ENCODE assay signal across 8 mouse cellular contexts in the genomic region with DNA sequence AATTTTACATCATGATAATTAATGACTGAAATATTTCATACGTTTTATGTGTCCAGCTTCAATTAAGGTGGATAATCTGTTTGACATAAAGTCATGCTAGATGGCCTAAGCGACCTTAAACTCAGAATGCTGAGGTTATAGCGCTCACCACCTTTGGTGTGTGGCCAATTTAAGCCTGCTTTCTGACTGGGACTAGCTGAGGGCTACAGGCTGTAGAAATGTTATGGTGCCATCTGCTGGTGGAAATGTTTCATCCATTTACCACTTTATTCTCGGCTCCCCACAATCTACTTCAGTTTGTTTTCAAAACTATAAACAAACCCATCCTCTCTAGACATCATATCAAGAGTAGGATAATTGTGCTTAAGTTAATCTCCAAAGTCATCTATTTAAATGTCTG. TPM values are rescaled to one million over a fixed set of nuclear protein-coding genes. Genes with fewer than 3 reads are reported as not detected.
DNase-seq lines count a peak whose midpoint lies in the region; ATAC-seq and TF ChIP-seq lines count a peak whose summit lies in the region.

No protein-coding gene starts in this region.

- no peaks in the 10 kb centered on the region for H3K4me1 ChIP-seq in heart, adult 2 months (ENCODE audit: control insufficient read depth, insufficient read depth, low read length)
- no peaks in the 10 kb centered on the region for H3K4me1 ChIP-seq in heart, embryonic 12.5 days (replicated peaks)
- no peaks in the 10 kb centered on the region for H3K4me1 ChIP-seq in embryonic facial prominence, embryonic 11.5 days (ENCODE audit: control insufficient read depth, insufficient read depth, low read length)

- intact Hi-C loops in heart, adult 2 months (cut with DNase I) = loop anchor here (1.0 to 10.0 kb wide), 3 partner anchors 369 to 1082 kb away; no protein-coding TSS in a partner anchor

- no peaks in the 10 kb centered on the region for H3K79me2 ChIP-seq in heart, adult 2 months (replicated peaks; ENCODE audit: control insufficient read depth, insufficient read depth, low read length)

- H3K36me3 ChIP-seq in heart, adult 2 months (ENCODE audit: control insufficient read depth, insufficient read depth, low read length) = no peaks in the 10 kb centered on the region
- no peaks in the 10 kb centered on the region for H3K36me3 ChIP-seq in heart, embryonic 12.5 days
- H3K36me3 ChIP-seq in embryonic facial prominence, embryonic 11.5 days (replicated peaks; ENCODE audit: control insufficient read depth, insufficient read depth, low read depth, low read length) = no peaks in the 10 kb centered on the region

- H3K27ac ChIP-seq in heart, adult 2 months = no peak overlapping the region
- H3K27ac ChIP-seq in heart, embryonic 12.5 days (ENCODE audit: poor library complexity, severe bottlenecking) = no peak overlapping the region
- H3K27ac ChIP-seq in embryonic facial prominence, embryonic 11.5 days (replicated peaks; ENCODE audit: low read depth, low read length) = no peak overlapping the region

- no peak overlapping the region for H3K4me3 ChIP-seq in heart, adult 2 months
- no peak overlapping the region for H3K4me3 ChIP-seq in heart, embryonic 12.5 days
- no peak overlapping the region for H3K4me3 ChIP-seq in embryonic facial prominence, embryonic 11.5 days (ENCODE audit: low read depth, low read length)

- TF ChIP-seq CTCF in heart, adult 2 months (IDR thresholded peaks at IDR 0.05) = peak; percentile 86

- no peak for DNase-seq in heart, adult 2 months
- DNase-seq in 416B (ENCODE audit: low read depth) (peak; percentile 59), NIH3T3 (ENCODE audit: low read depth) (peak; percentile 79)
- DNase-seq in embryonic facial prominence, embryonic 11.5 days (ENCODE audit: low spot score) = peak; percentile 82
- peak; percentile 5 to 35 for DNase-seq in layer of hippocampus, adult 8-10 months (ENCODE audit: low spot score in 2 of 2)
- peak; percentile 69 for DNase-seq in mesoderm, embryonic 11.5 days (ENCODE audit: low read depth, low spot score)
- DNase-seq in spleen, postnatal 4 days (ENCODE audit: low spot score in 2 of 2) = no peak

- no peak overlapping the region for H3K4me2 ChIP-seq in heart, embryonic 12.5 days
- H3K4me2 ChIP-seq in embryonic facial prominence, embryonic 11.5 days (ENCODE audit: low read depth, low read length) = no peak overlapping the region

- H3K27me3 ChIP-seq in heart, adult 2 months (ENCODE audit: control insufficient read depth, insufficient read depth, low read length) = no peaks in the 10 kb centered on the region
- H3K27me3 ChIP-seq in heart, embryonic 12.5 days (replicated peaks) = no peaks in the 10 kb centered on the region; the same call in 1 of the 2 replicates
- H3K27me3 ChIP-seq in embryonic facial prominence, embryonic 11.5 days (ENCODE audit: control insufficient read depth, insufficient read depth, low read length) = no peaks in the 10 kb centered on the region

- 7% methylated on average over 4 of the region's 4 CpGs for WGBS in heart, adult 2 months
- 5% methylated on average over 4 of the region's 4 CpGs for WGBS in heart, embryonic 12.5 days
- WGBS in embryonic facial prominence, embryonic 11.5 days = 5% methylated on average over 4 of the region's 4 CpGs

- ATAC-seq in heart, embryonic 12.5 days (ENCODE audit: insufficient number of reproducible peaks, low FRiP score) = no peak
- ATAC-seq in embryonic facial prominence, embryonic 11.5 days (replicated peaks; ENCODE audit: insufficient number of reproducible peaks, low FRiP score, low TSS enrichment, low read depth) = no peak

- H3K9me3 ChIP-seq in heart, embryonic 12.5 days (replicated peaks) = no peaks in the 10 kb centered on the region
- no peaks in the 10 kb centered on the region for H3K9me3 ChIP-seq in embryonic facial prominence, embryonic 11.5 days (replicated peaks; ENCODE audit: control insufficient read depth, low read length)

- TF ChIP-seq EP300 in heart, adult 2 months (IDR thresholded peaks at IDR 0.05; ENCODE audit: insufficient read depth, low read depth, low read length) = no peak

- TF ChIP-seq POLR2A in heart, adult 2 months (IDR thresholded peaks at IDR 0.05; ENCODE audit: insufficient read depth, low read depth, low read length) = no peak

- no peak overlapping the region for H3K9ac ChIP-seq in heart, adult 2 months (ENCODE audit: low read depth, low read length)
- no peak overlapping the region for H3K9ac ChIP-seq in heart, embryonic 12.5 days
- no peak overlapping the region for H3K9ac ChIP-seq in embryonic facial prominence, embryonic 11.5 days (replicated peaks; ENCODE audit: low read length)

RNA-seq across cellular contexts. Expression of a gene that starts 8.2 kb away (rescaled TPM):
- total RNA-seq in heart, adult 2 months (2021) = under 1 TPM in 1 of 2 experiments, not detected in 1; 0.25 TPM
- polyA plus RNA-seq in heart, adult 2 months (2012; rRNA removed) = 0.03 and 0.14 TPM in 2 replicates
- 0.30 and 0.51 TPM in 2 replicates for polyA plus RNA-seq in heart, embryonic 12.5 days (2016; fragmentation: Nextera tagmentation; extraction: Ambion mirVana)
- polyA plus RNA-seq in embryonic facial prominence, embryonic 11.5 days (2014; fragmentation: Nextera tagmentation; extraction: Ambion mirVana) = 6.6 and 7.8 TPM in 2 replicates
- under 1 TPM; 0.18 to 0.41 (median 0.24) TPM for total RNA-seq in layer of hippocampus, adult 8-10 months (2022)

RNA-seq across cellular contexts. Expression of a gene that starts 43.9 kb away (rescaled TPM):
- under 1 TPM; 0.05 TPM for total RNA-seq in heart, adult 2 months (2021)
- 0.03 and 0.04 TPM in 2 replicates for polyA plus RNA-seq in heart, adult 2 months (2012; rRNA removed)
- polyA plus RNA-seq in heart, embryonic 12.5 days (2016; fragmentation: Nextera tagmentation; extraction: Ambion mirVana) = 0.06 and 0.12 TPM in 2 replicates
- 0.48 and 0.54 TPM in 2 replicates for polyA plus RNA-seq in embryonic facial prominence, embryonic 11.5 days (2014; fragmentation: Nextera tagmentation; extraction: Ambion mirVana)
- 100 to 1,000 TPM in 3 of 4 experiments, 10 to 100 TPM in 1; 94.0 to 124 (median 105) TPM for total RNA-seq in layer of hippocampus, adult 8-10 months (2022)

Comparison
In these comparisons a context has a peak if more than half of its experiments do, and no peak if none do; other contexts are left out.
1. DNase-seq: peak in 416B (single experiment), NIH3T3 (single experiment), embryonic facial prominence, embryonic 11.5 days (single experiment), layer of hippocampus, adult 8-10 months (2 of 2) and mesoderm, embryonic 11.5 days (single experiment); none in heart, adult 2 months (0 of 2) and spleen, postnatal 4 days (0 of 2).